Mouse (Mus musculus) neural tube, embryonic 14.5 days (tissue): ENCODE results near the gene Ppp1r9a. TPM values are rescaled to one million over a fixed set of nuclear protein-coding genes. Genes with fewer than 3 reads are reported as not detected.

ENCODE experiments used
- ATAC-seq: fragments of 200-750 bp; cut with Nextera tagmentation; 2 replicates; pipeline ENCODE4 v1.8.0; 2017; ENCODE audit warnings: low read depth, mild to moderate bottlenecking, moderate TSS enrichment, moderate library complexity
- H3K27ac ChIP-seq: fragments of 300-500 bp; sonication (generic); 2 replicates; pipeline ENCODE4 v1.5.1; 2014; ENCODE audit warnings: low read depth, mild to moderate bottlenecking, control low read depth, low read length, moderate library complexity, mixed read lengths
- H3K27me3 ChIP-seq: fragments of 300-500 bp; sonication (generic); 2 replicates; pipeline ENCODE4 v1.6.1; 2014; ENCODE audit warnings: low read length; ENCODE audit not compliant: control insufficient read depth, insufficient read depth
- H3K36me3 ChIP-seq: fragments of 300-500 bp; sonication (generic); 2 replicates; pipeline ENCODE4 v1.6.1; 2014; ENCODE audit warnings: low read length, mixed read lengths; ENCODE audit not compliant: control insufficient read depth, insufficient read depth
- H3K4me1 ChIP-seq: fragments of 300-500 bp; sonication (generic); 2 replicates; pipeline ENCODE4 v1.6.1; 2014; ENCODE audit warnings: low read length; ENCODE audit not compliant: control insufficient read depth, insufficient read depth
- H3K4me2 ChIP-seq: fragments of 300-500 bp; sonication (generic); 2 replicates; pipeline ENCODE4 v1.6.1; 2014; ENCODE audit warnings: mild to moderate bottlenecking, low read depth, low read length, control low read depth
- H3K4me3 ChIP-seq: fragments of 300-500 bp; sonication (generic); 2 replicates; pipeline ENCODE4 v1.5.1; 2014; ENCODE audit warnings: low read depth, low read length, control low read depth, mixed read lengths
- H3K9ac ChIP-seq: fragments of 300-500 bp; sonication (generic); replicated peaks from 2 replicates; pipeline ENCODE4 v1.6.1; 2014; ENCODE audit warnings: low read depth, mild to moderate bottlenecking, control low read depth, low read length, mixed read lengths
- H3K9me3 ChIP-seq: fragments of 300-500 bp; sonication (generic); 2 replicates; pipeline ENCODE4 v1.6.1; 2016; ENCODE audit warnings: low read length; ENCODE audit not compliant: control insufficient read depth
- WGBS: fragments of 180-500 bp; shearing (Covaris S2); extraction: QIAGEN DNeasy Blood & Tissue Kit; methylation state at CpG from one replicate; pipeline ENCODE4 v1.1.7; 2014; 5-methylcytosine and 5-hydroxymethylcytosine counted together
- polyA plus RNA-seq: library from polyadenylated mRNA; unstranded; fragments of >200 nt; fragmentation: Nextera tagmentation; extraction: Ambion mirVana; gene quantifications from 2 replicates; pipeline ENCODE4 v1.2.1, GENCODE M21; 2014

Gene Ppp1r9a
- polyA plus RNA-seq, 1 experiment from 2014 or later = 63.6 TPM

DNA sequence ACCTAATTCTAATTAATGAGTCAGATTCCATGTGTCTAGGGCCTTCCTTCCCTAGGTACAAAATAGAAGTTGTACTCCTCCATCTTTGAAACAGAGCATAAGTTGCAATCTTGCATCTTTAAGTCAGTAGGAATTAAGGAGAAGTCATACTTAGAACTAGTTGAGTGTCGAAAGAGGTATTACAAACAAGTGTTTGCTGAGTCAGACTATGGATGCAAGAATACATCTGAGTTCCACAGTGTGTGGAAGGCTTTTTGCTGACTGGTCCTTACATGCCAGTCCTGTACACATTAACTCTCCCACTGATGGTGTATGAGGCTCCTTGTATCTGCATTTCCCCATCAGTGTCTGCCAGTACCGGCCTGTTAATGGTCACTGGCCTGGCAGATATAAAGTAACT, 305.1 kb downstream of the Ppp1r9a start:
- no peak overlapping the region for H3K4me2 ChIP-seq
- no peak overlapping the region for H3K4me3 ChIP-seq
- H3K36me3 ChIP-seq = no peaks in the 10 kb centered on the region
- no peak overlapping the region for H3K27ac ChIP-seq
- no peak for ATAC-seq
- WGBS = 75% methylated on average over 2 of the region's 2 CpGs
- H3K9ac ChIP-seq = no peak overlapping the region
- H3K9me3 ChIP-seq = no peaks in the 10 kb centered on the region
- no peaks in the 10 kb centered on the region for H3K4me1 ChIP-seq
- H3K27me3 ChIP-seq = no peaks in the 10 kb centered on the region

Other genes with a start within 250 kb of the Ppp1r9a start
- gene Sgce, start 155.7 kb upstream of the Ppp1r9a start, polyA plus RNA-seq = 46.0 and 48.4 TPM in 2 replicates
- gene Peg10, start 155.6 kb upstream of the Ppp1r9a start, polyA plus RNA-seq = 4.6 and 7.0 TPM in 2 replicates